Mouse (Mus musculus) T-helper 17 cell (primary cell): Measurements from ENCODE around the gene Vmn2r26.
"Not testable (repeated sequence)": the region's sequence is repeated elsewhere in the genome, so short reads cannot be mapped to it uniquely, and the experiment has no call there.

Experiments used
- in situ Hi-C, 2 experiments: fragments of 300-600 bp; cut with MboI, MseI; formaldehyde crosslinking; loops; 1 replicate in 1 of 2; 2 replicates in 1 of 2; pipeline ENCODE4 v1.15.1; 2025; ENCODE audit warnings: high pct_unique_total_duplicates in 2 of 2

Vmn2r26 gene

GRCm38 (mm10) chr6:124024268-124024667, at the start of gene Vmn2r26:
Gene Vmn2r26 (plus strand): TSS chr6:124024568.
- in situ Hi-C loops: not testable (repeated sequence)

- in situ Hi-C loops: no loop called here
These were observed 3.5 kb upstream of the Vmn2r26 start for GRCm38 (mm10) chr6:124020841-124021240.

GRCm38 (mm10) chr6:124048388-124048787, 24.0 kb downstream of the Vmn2r26 start:
- in situ Hi-C loops: loop anchor here in 1 of 2 experiments (25.0 kb wide), 1 partner anchor 739 kb away; the partner anchor contains the start of gene Lrrc23

- in situ Hi-C loops: loop anchor here in 1 of 2 experiments (5.0 kb wide), 1 partner anchor 226 kb away; no protein-coding TSS in a partner anchor
These were observed 29.2 kb downstream of the Vmn2r26 start for GRCm38 (mm10) chr6:124053611-124054010.

DNA sequence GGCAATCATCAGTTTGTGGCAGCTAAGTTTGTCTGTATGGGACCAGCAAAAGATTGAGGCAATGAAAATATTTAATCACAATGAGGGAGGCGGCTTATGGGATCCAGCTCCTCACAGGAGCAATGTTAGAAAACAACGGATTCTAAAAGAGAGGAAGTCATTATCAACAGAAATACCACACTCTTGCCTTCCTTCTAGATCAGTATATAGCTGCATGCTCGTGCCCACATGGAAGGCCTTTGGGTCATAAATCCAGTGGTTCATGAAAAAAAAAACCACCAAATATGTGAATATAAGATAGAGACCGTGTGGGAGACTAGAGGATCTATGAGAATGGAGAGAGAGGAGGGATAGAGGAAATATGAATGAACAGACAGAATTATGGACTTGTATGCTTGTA, 78.0 kb downstream of the Vmn2r26 start:
- in situ Hi-C loops: no loop called here
